Mouse (Mus musculus) spleen, adult 2 months (tissue): ENCODE data around the gene Gm5414.

Experiments used
- CTCF ChIP-seq: fragments of 200-500 bp; IDR thresholded peaks from 2 replicates; pipeline ENCODE4 v1.5.1; 2011; ENCODE audit warnings: mild to moderate bottlenecking, inconsistent platforms; ENCODE audit not compliant: insufficient read depth, insufficient read length, insufficient replicate concordance; ENCODE audit errors: extremely low read depth
- POLR2A ChIP-seq: fragments of 200-500 bp; IDR thresholded peaks from 2 replicates; pipeline ENCODE4 v1.6.1; 2011; ENCODE audit warnings: low read depth, low read length, inconsistent platforms

- TF ChIP-seq CTCF (no peak), POLR2A (no peak)
Observed at GRCm38 (mm10) chr15:101627884-101628283, at the start of gene Gm5414.
